Comparison of ENCODE assay signal across 27 mouse cellular contexts in the genomic region with DNA sequence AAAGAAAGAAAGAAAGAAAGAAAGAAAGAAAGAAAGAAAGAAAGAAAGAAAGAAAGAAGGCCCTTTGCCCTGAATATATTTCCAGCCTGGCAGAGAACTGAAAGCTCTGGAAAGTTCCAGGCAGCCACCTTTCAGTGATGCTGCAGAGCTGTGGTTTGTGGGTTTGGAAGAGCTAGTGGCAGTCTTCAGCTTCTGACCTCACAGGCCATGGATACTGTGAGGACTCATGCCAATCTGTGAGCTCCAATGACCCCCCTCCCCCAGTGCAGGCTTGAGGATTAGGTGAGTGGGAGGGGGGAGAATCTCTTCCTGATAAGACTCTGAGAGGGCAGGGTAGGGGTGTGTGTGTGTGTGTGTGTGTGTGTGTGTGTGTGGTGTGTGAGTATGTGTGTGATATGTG.
A peak's percentile ranks its signal among the peaks of the same experiment; 100 is the strongest.
DNase-seq lines count a peak whose midpoint lies in the region; ATAC-seq lines count a peak whose summit lies in the region.
"Had no signal": no experiment of that assay in that cellular context is flagged by ENCODE, and none has a peak within 500 bp of the region (broad histone marks: within the 10 kb centered on the region; RNA-seq: fewer than 3 reads in every experiment).

No protein-coding gene starts in this region.

- H3K4me2 ChIP-seq in liver, embryonic 11.5 days, result no peak overlapping the region
- H3K4me2 ChIP-seq: embryonic facial prominence, embryonic 12.5 days; forebrain, embryonic 13.5 days; heart, embryonic 13.5 days; hindbrain, embryonic 14.5 days had no signal

- peak; percentile 19 for DNase-seq in retina, postnatal 1 day
- no peak for DNase-seq in retina, embryonic 14.5 days (ENCODE audit: low spot score)
- peak; percentile 61 for DNase-seq in NIH3T3 (ENCODE audit: low read depth)
- peak; percentile 55 for DNase-seq in fibroblast of lung, adult 2 months (ENCODE audit: low read depth)
- no peak for DNase-seq in kidney, postnatal 25 days
- DNase-seq in liver, embryonic 11.5 days (ENCODE audit: low spot score), result no peak
- DNase-seq: adrenal gland, postnatal 10 days; adrenal gland, postnatal 36 days; cerebellum, adult 18-20 months; cerebellum, adult 9-10 months; cerebellum, postnatal 14 days; gastrocnemius, postnatal 10 days; gastrocnemius, postnatal 36 days; heart, adult 2 months; heart, postnatal 14 days; heart, postnatal 4 days had no signal

- H3K4me1 ChIP-seq in liver, embryonic 11.5 days (replicated peaks; ENCODE audit: control insufficient read depth, insufficient read depth, low read length), result no peaks in the 10 kb centered on the region
- H3K4me1 ChIP-seq: embryonic facial prominence, embryonic 12.5 days; forebrain, embryonic 10.5 days; forebrain, embryonic 13.5 days; heart, embryonic 10.5 days; heart, embryonic 13.5 days had no signal

- H3K27me3 ChIP-seq in liver, embryonic 11.5 days (replicated peaks; ENCODE audit: control insufficient read depth, insufficient read depth, low read length), result no peaks in the 10 kb centered on the region
- H3K27me3 ChIP-seq: embryonic facial prominence, embryonic 12.5 days; forebrain, embryonic 13.5 days; heart, embryonic 13.5 days had no signal

- H3K27ac ChIP-seq in liver, embryonic 11.5 days (ENCODE audit: low read depth, low read length), result no peak overlapping the region
- H3K27ac ChIP-seq: embryonic facial prominence, embryonic 12.5 days; forebrain, embryonic 10.5 days; forebrain, embryonic 13.5 days; heart, adult 2 months; heart, embryonic 10.5 days; heart, embryonic 13.5 days; hindbrain, embryonic 14.5 days; hindbrain, postnatal 0 days had no signal

- no peak overlapping the region for H3K9ac ChIP-seq in liver, embryonic 11.5 days (ENCODE audit: low read depth, low read length)
- H3K9ac ChIP-seq: embryonic facial prominence, embryonic 12.5 days; forebrain, embryonic 13.5 days; heart, embryonic 13.5 days; hindbrain, embryonic 14.5 days had no signal

- H3K4me3 ChIP-seq in liver, embryonic 11.5 days (ENCODE audit: low read depth, low read length), result no peak overlapping the region
- H3K4me3 ChIP-seq: embryonic facial prominence, embryonic 12.5 days; erythroblast, embryonic 14.5 days; forebrain, embryonic 10.5 days; forebrain, embryonic 13.5 days; heart, adult 2 months; heart, embryonic 10.5 days; heart, embryonic 13.5 days had no signal

- H3K36me3 ChIP-seq in liver, embryonic 11.5 days (ENCODE audit: control insufficient read depth, insufficient read depth, low read length), result no peaks in the 10 kb centered on the region
- H3K36me3 ChIP-seq: embryonic facial prominence, embryonic 12.5 days; forebrain, embryonic 10.5 days; heart, embryonic 10.5 days; heart, embryonic 13.5 days had no signal

- no peaks in the 10 kb centered on the region for H3K9me3 ChIP-seq in liver, embryonic 11.5 days (ENCODE audit: control insufficient read depth, low read length)
- H3K9me3 ChIP-seq: embryonic facial prominence, embryonic 12.5 days; forebrain, embryonic 10.5 days; forebrain, embryonic 13.5 days; heart, embryonic 10.5 days; heart, embryonic 13.5 days had no signal

- ATAC-seq in liver, embryonic 11.5 days (replicated peaks; ENCODE audit: low FRiP score), result no peak
- ATAC-seq: activated CD4-positive, CD25-positive, alpha-beta regulatory T cell, adult 4 months; forebrain, embryonic 13.5 days; forebrain, embryonic 16.5 days; hindbrain, postnatal 0 days; inflammation-experienced regulatory T-cells, adult 6 months had no signal

Comparison
In these comparisons a context has a peak if more than half of its experiments do, and no peak if none do; other contexts are left out.
1. DNase-seq: peak in retina, postnatal 1 day (single experiment), NIH3T3 (single experiment) and fibroblast of lung, adult 2 months (single experiment); none in retina, embryonic 14.5 days (single experiment), kidney, postnatal 25 days (0 of 2) and liver, embryonic 11.5 days (single experiment).